Mouse (Mus musculus) brain, embryonic 14.5 days (tissue): ENCODE measurements at regions not wholly inside any gene's neighbourhood (a gene's known extent, or its start where the extent isn't known, plus 50 kb on each side); places are given as distances from the start of the nearest gene placed in this dataset.

Source experiments
- CTCF ChIP-seq: fragments of 200-500 bp; IDR thresholded peaks from 2 replicates; pipeline ENCODE4 v1.5.1; 2012; ENCODE audit warnings: inconsistent platforms, mild to moderate bottlenecking, moderate library complexity, borderline replicate concordance; ENCODE audit not compliant: insufficient read depth, insufficient read length; ENCODE audit errors: extremely low read depth
- POLR2A ChIP-seq: fragments of 200-500 bp; IDR thresholded peaks from 2 replicates; pipeline ENCODE4 v1.6.1; 2012; ENCODE audit warnings: mild to moderate bottlenecking, inconsistent platforms, borderline replicate concordance; ENCODE audit not compliant: poor library complexity, insufficient read depth, insufficient read length, severe bottlenecking; ENCODE audit errors: extremely low read depth

DNA sequence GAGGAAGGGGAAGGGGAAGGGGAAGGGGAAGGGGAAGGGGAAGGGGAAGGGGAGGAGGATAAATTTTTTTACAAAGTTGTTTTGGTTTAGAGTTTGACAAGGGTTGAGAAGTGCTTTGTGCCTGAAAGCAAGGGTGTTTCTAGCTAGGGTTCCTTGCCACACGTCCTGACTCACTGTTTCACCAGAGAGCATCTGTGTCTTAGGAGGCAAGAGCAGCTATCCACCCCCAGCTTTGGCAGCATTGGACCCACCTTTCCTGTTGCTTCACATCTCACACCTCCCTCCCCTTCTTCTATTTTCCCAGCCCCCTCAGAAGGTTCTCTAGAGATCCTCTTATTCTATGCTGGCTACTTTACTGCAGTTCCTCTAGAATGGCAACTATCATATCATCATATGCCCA is 531.1 kb upstream of the 4930412O13Rik start:
- TF ChIP-seq CTCF (no peak), POLR2A (no peak)
